Mouse (Mus musculus) liver, postnatal 0 days (tissue): Measurements from ENCODE around the gene Pitpnm2.

ENCODE experiments used
- CTCF ChIP-seq: sonication (generic); IDR thresholded peaks from 2 replicates; pipeline ENCODE4 v1.5.1; 2016; ENCODE audit warnings: antibody characterized with exemption, low read depth
- EP300 ChIP-seq: IDR thresholded peaks from 2 replicates; pipeline ENCODE4 v1.6.1; 2016; ENCODE audit warnings: antibody characterized with exemption, low read depth, mild to moderate bottlenecking

DNA sequence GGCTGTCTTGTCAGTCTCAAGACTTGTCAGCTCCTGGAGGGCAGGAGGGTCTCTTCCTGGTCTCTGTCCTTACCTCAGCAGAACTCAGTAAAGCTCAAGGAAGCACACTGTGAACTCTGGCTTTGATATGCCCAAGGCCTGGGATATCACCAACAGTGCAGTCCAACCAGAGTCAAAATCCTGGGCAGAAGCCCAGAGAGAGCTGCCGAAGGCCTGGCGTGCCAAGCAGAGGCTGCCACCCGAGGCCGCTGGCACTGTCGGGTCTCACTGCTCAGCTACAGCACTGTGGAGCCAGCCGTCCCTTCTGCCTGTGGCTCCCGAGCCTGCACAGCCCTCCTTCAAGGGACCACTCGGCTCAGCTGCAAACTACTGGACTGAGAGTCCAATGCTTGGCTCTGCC, 38.3 kb downstream of the Pitpnm2 start:
- TF ChIP-seq CTCF (no peak), EP300 (no peak)
